ENCODE assay signal across 28 mouse cellular contexts in genomic region chr13:119233030-119233385, GRCm38 (mm10).
DNase-seq lines count a peak whose midpoint lies in the region; ATAC-seq and TF ChIP-seq lines count a peak whose summit lies in the region.
"Had no signal": no experiment of that assay in that cellular context is flagged by ENCODE, and none has a peak within 500 bp of the region (broad histone marks: within the 10 kb centered on the region; RNA-seq: fewer than 3 reads in every experiment).

No protein-coding gene starts in this region.

- peaks cover 12% of the 10 kb centered on the region for H3K4me1 ChIP-seq in heart, embryonic 11.5 days (ENCODE audit: control insufficient read depth, insufficient read depth, low read length)
- peaks cover 10% of the 10 kb centered on the region; the same call in 1 of the 2 replicates for H3K4me1 ChIP-seq in heart, embryonic 10.5 days
- peaks cover 62% of the 10 kb centered on the region for H3K4me1 ChIP-seq in G1E (ENCODE audit: insufficient read depth, low read depth, low read length)
- H3K4me1 ChIP-seq in liver, embryonic 15.5 days (replicated peaks), result peaks cover 31% of the 10 kb centered on the region
- no peaks in the 10 kb centered on the region for H3K4me1 ChIP-seq in forebrain, embryonic 11.5 days (replicated peaks; ENCODE audit: control insufficient read depth, insufficient read depth, low read length)
- H3K4me1 ChIP-seq: forebrain, embryonic 10.5 days; hindbrain, embryonic 15.5 days; limb, embryonic 13.5 days; midbrain, embryonic 13.5 days; stomach, embryonic 15.5 days had no signal

- no peak for ATAC-seq in heart, embryonic 11.5 days (replicated peaks; ENCODE audit: insufficient number of reproducible peaks, low FRiP score, low TSS enrichment)
- ATAC-seq in G1E (ENCODE audit: extremely low read depth, insufficient number of reproducible peaks, low FRiP score, poor library complexity, severe bottlenecking), result no peak
- ATAC-seq in erythroblast, adult 5-6 weeks (replicated peaks; ENCODE audit: low FRiP score, poor library complexity, severe bottlenecking), result peak; percentile 51
- ATAC-seq in liver, embryonic 15.5 days (ENCODE audit: insufficient read depth), result peak; percentile 31
- no peak for ATAC-seq in forebrain, embryonic 11.5 days (replicated peaks; ENCODE audit: low FRiP score)
- ATAC-seq: forebrain, postnatal 0 days; inflammation-experienced regulatory T-cells, adult 6 months; midbrain, embryonic 13.5 days had no signal

- no peak overlapping the region for H3K4me3 ChIP-seq in heart, embryonic 11.5 days (ENCODE audit: low read depth, low read length)
- H3K4me3 ChIP-seq in heart, embryonic 10.5 days, result no peak overlapping the region
- H3K4me3 ChIP-seq in G1E (ENCODE audit: low read depth, low read length), result peak overlapping the region; percentile 18; the same call in 1 of the 2 replicates
- no peak overlapping the region for H3K4me3 ChIP-seq in liver, embryonic 15.5 days (replicated peaks)
- H3K4me3 ChIP-seq in forebrain, embryonic 11.5 days (ENCODE audit: low read depth, low read length), result no peak overlapping the region
- H3K4me3 ChIP-seq: forebrain, embryonic 10.5 days; hindbrain, embryonic 15.5 days; layer of hippocampus, adult 2 months; left cerebral cortex, adult 2 months; limb, embryonic 13.5 days; midbrain, embryonic 13.5 days; stomach, embryonic 15.5 days had no signal

- H3K9ac ChIP-seq in heart, embryonic 11.5 days (ENCODE audit: low read depth, low read length), result no peak overlapping the region
- H3K9ac ChIP-seq in liver, embryonic 15.5 days, result 0 out of 2 replicates have a peak overlapping the region, but pooled peaks have one; percentile 40
- H3K9ac ChIP-seq in forebrain, embryonic 11.5 days (ENCODE audit: low read length), result no peak overlapping the region
- H3K9ac ChIP-seq: forebrain, postnatal 0 days; hindbrain, embryonic 15.5 days; limb, embryonic 13.5 days; midbrain, embryonic 13.5 days; stomach, embryonic 15.5 days had no signal

- no peaks in the 10 kb centered on the region for H3K9me3 ChIP-seq in heart, embryonic 11.5 days (replicated peaks; ENCODE audit: control insufficient read depth, low read length)
- H3K9me3 ChIP-seq in heart, embryonic 10.5 days, result no peaks in the 10 kb centered on the region
- no peaks in the 10 kb centered on the region for H3K9me3 ChIP-seq in G1E (replicated peaks)
- H3K9me3 ChIP-seq in liver, embryonic 15.5 days (replicated peaks), result no peaks in the 10 kb centered on the region
- H3K9me3 ChIP-seq in forebrain, embryonic 11.5 days (ENCODE audit: control insufficient read depth, low read length), result no peaks in the 10 kb centered on the region
- H3K9me3 ChIP-seq: forebrain, embryonic 10.5 days; hindbrain, embryonic 15.5 days; limb, embryonic 13.5 days; midbrain, embryonic 13.5 days; stomach, embryonic 15.5 days had no signal

- H3K36me3 ChIP-seq in heart, embryonic 11.5 days (ENCODE audit: control insufficient read depth, insufficient read depth, low read length), result no peaks in the 10 kb centered on the region
- no peaks in the 10 kb centered on the region for H3K36me3 ChIP-seq in heart, embryonic 10.5 days
- no peaks in the 10 kb centered on the region for H3K36me3 ChIP-seq in G1E (replicated peaks)
- no peaks in the 10 kb centered on the region for H3K36me3 ChIP-seq in liver, embryonic 15.5 days (replicated peaks)
- no peaks in the 10 kb centered on the region for H3K36me3 ChIP-seq in forebrain, embryonic 11.5 days (ENCODE audit: control insufficient read depth, insufficient read depth, low read length)
- H3K36me3 ChIP-seq: forebrain, embryonic 10.5 days; hindbrain, embryonic 15.5 days; limb, embryonic 13.5 days; midbrain, embryonic 13.5 days; stomach, embryonic 15.5 days had no signal

- no peak for DNase-seq in heart, embryonic 10.5 days (ENCODE audit: low spot score)
- DNase-seq in G1E (ENCODE audit: low spot score), result no peak
- no peak for DNase-seq in lung, postnatal 14 days
- no peak for DNase-seq in embryo, embryonic 11 days
- DNase-seq in forebrain, embryonic 11.5 days (ENCODE audit: low spot score), result no peak
- DNase-seq: adrenal gland, postnatal 14 days; cerebellum, adult 18-20 months; cerebellum, postnatal 10 days; forebrain, postnatal 0 days; heart, postnatal 4 days; kidney, adult 2 months; kidney, postnatal 36 days; lung, adult 2 months; lung, postnatal 10 days; right cerebral cortex, postnatal 25 days; thymus, postnatal 14 days had no signal

- no peaks in the 10 kb centered on the region for H3K27me3 ChIP-seq in heart, embryonic 11.5 days (ENCODE audit: control insufficient read depth, insufficient read depth, low read length)
- H3K27me3 ChIP-seq in heart, embryonic 10.5 days (ENCODE audit: insufficient read depth, poor library complexity, severe bottlenecking), result peaks cover 4% of the 10 kb centered on the region
- no peaks in the 10 kb centered on the region for H3K27me3 ChIP-seq in G1E (ENCODE audit: insufficient read depth, low read length)
- no peaks in the 10 kb centered on the region for H3K27me3 ChIP-seq in liver, embryonic 15.5 days
- H3K27me3 ChIP-seq in forebrain, embryonic 11.5 days (ENCODE audit: control insufficient read depth, insufficient read depth, low read length), result no peaks in the 10 kb centered on the region
- H3K27me3 ChIP-seq: CH12.LX; hindbrain, embryonic 15.5 days; limb, embryonic 13.5 days; midbrain, embryonic 13.5 days; stomach, embryonic 15.5 days had no signal

- WGBS in heart, embryonic 11.5 days (ENCODE audit: insufficient replicate concordance), result 68% methylated on average over 4 of the region's 4 CpGs
- 60% methylated on average over 4 of the region's 4 CpGs for WGBS in heart, embryonic 10.5 days
- 76% methylated on average over 4 of the region's 4 CpGs for WGBS in liver, embryonic 15.5 days (ENCODE audit: insufficient replicate concordance)
- 92% methylated on average over 4 of the region's 4 CpGs for WGBS in forebrain, embryonic 11.5 days

- TF ChIP-seq CTCF in G1E (IDR thresholded peaks at IDR 0.05; ENCODE audit: low read depth, low read length), result no peak

- H3K4me2 ChIP-seq in heart, embryonic 11.5 days, result peak overlapping the region; percentile 31; the same call in 1 of the 2 replicates
- H3K4me2 ChIP-seq in liver, embryonic 15.5 days, result peak overlapping the region; percentile 57
- no peak overlapping the region for H3K4me2 ChIP-seq in forebrain, embryonic 11.5 days (ENCODE audit: low read depth, low read length, severe bottlenecking)
- H3K4me2 ChIP-seq: hindbrain, embryonic 15.5 days; limb, embryonic 13.5 days; midbrain, embryonic 13.5 days; stomach, embryonic 15.5 days had no signal

- no peak overlapping the region for H3K27ac ChIP-seq in heart, embryonic 11.5 days (ENCODE audit: low read depth, low read length)
- no peak overlapping the region for H3K27ac ChIP-seq in heart, embryonic 10.5 days
- peak overlapping the region; percentile 94 for H3K27ac ChIP-seq in liver, embryonic 15.5 days (replicated peaks)
- no peak overlapping the region for H3K27ac ChIP-seq in forebrain, embryonic 11.5 days (ENCODE audit: low read depth, low read length)
- H3K27ac ChIP-seq: forebrain, embryonic 10.5 days; hindbrain, embryonic 15.5 days; layer of hippocampus, adult 2 months; left cerebral cortex, adult 2 months; limb, embryonic 13.5 days; midbrain, embryonic 13.5 days; stomach, embryonic 15.5 days had no signal

Comparison
In these comparisons a context has a peak if more than half of its experiments do, and no peak if none do; other contexts are left out.
1. ATAC-seq: peak in erythroblast, adult 5-6 weeks (single experiment) and liver, embryonic 15.5 days (single experiment); none in heart, embryonic 11.5 days (single experiment), G1E (single experiment) and forebrain, embryonic 11.5 days (single experiment).